Mouse (Mus musculus) yolk sac, embryonic 10.5 days (tissue): ENCODE data around the gene Agap1.

Experiments
- DNase-seq: peaks from one replicate; pipeline ENCODE4 v3.0.0-alpha.2; 2017; ENCODE audit warnings: low spot score

Gene Agap1

DNA sequence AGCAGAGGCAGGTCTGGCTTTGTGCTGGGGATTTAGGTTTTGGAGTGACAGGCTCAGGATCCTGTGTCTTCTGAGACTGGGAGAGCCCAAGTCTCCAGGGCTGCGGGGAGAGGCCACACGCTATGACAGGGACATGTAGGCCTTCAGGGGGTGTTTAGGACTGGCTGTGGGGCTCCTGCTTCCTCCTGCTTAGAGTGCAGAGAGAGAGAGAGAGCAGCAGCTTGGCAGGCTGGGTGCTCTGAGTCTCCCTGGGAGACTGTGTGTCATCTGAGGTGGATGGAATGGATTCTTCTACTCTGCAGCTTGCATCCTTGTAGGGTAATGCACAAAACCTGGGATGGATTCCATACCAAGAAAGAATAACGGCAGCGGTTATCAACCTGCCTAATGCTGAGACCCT is 122.4 kb downstream of the Agap1 start:
- peak; percentile 45 for DNase-seq

DNA sequence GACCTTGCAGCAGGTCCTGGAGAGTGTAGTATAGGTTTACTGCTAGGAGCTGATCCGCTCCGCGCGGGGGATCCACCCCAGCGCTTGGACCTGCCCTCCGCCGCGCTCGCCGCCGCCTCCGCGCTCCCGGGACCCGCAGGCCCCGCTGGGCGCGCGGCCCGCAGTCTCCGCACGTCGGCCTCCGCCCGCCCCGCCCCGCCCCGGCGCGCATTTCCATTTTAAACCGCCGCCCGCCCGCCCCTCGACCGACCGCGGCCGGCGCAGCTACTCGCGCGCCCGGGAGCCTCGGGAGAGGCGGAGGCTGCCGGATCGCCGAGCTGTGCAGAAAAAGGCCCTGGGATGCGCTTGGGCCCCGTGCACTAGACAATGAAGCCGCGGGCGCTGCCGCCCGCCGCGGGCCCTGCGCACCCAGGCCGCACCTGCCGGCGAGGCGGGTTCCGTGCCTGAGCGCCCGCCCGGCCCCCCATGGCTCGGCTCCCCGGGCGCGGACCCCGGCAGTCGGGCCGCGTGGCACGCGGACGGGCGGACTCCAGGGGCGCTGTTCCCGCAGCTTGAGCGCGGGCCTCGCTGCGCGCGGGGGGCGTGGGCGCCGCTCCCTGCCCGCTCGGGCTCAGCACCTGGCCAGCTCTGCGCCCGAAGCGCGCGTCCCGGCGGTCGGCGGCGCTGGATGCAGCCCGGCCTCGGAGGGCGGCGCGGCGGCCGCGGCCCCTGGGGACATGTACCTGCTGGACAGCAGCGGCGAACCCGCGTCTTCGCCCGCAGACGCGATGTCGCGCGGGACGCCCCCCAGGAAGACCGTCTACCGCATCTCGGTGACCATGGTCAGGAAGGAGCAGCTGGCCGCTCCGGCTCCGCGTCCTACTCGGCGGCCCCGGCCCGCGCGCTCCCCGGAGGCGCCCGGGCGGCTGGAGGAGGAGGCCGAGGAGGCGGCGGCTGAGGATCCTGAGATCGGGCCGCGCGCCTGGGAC is 125.7 kb downstream of the Agap1 start:
- peak; percentile 73 for DNase-seq

DNA sequence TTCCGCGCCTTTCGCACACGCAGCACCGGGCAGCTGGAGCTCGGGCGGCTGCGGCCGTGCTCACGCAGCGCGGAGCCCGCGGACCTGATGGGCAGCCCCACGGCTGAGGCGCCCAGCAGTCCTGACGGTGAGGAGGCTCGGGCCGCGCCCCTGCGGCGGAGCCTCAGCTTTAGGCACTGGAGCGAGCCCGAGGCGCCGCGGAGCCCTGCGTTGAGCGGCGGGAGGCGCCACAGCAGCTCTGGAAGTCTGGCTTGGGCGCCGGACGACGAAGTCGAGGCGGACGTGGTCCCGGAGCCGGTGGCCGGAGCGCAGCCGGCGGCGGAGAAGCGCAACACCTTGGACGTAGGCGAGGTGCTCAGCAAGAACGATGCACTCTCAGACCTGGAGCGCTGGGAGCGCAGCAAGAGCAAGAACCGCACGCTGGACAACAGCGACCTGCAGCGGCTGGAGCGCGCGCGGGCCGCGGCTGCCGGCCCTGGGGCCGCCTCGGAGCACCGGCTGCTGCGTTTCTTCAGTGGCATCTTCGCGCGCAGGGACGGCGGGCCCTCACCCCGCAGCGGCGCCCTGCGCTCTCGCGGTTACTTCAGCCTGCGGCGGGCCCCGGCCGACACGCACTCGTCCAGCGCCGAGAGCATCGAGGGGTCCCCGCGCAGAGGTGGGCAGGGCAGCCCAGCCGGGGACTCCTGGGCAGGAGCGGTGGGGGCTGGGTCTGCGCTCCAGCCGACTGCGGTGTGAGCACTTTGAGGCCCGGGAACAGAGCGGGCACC is 126.6 kb downstream of the Agap1 start:
- peak; percentile 55 for DNase-seq

DNA sequence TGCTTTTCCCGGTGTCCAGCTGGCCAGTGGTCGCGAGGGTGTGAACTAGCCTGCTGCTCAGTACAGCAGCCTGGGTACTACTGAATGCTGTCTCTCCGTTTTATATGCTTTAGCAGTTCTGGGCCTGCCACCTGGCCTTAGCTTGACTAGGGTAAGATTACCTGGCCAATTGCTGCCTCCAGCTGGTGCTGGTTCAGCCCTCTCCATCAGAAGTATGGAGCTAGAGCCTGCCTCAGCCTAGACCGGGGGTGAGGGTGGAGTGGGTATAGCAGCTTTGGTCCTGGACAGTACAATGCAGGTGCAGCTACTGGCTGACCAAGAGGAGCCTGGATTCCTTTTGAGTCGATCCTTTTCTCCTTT is 127.1 kb downstream of the Agap1 start:
- DNase-seq: no peak

- no peak for DNase-seq
Measured at GRCm38 (mm10) chr1:89583369-89583768, 128.8 kb downstream of the Agap1 start.

DNA sequence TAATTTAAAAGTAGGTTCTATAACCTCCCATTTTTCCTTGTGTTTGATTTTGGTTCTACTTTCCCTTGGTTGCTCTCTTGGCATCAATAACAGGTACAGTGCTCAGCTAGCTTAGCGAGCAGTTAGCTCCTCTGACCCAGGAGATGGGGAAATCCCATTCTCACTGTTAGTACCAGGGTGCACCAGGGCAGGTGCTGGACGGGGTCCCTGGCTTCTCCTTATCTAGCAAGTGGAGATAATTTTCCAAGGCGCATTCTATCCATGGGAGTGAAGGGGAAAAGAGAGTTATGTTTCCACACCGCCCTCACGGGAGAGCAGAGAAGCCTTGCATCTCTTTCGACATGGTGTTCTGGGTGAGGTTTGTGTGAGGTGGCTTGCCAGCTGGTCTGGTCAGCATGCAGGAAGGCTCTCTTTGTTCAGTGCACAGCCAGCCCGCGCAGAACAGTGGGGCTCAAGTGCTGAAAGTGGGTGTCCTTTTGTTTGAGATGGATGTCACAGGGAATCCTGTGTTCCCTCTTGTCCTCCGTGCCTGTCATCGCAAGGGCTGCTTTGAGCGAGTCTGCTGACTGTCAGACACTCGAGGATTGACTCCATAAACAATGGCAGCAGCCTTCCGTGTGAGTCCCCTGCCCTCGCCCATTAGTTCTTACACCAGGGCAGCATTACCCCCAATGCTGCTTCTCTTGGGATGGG is 132.5 kb downstream of the Agap1 start:
- DNase-seq: no peak

DNA sequence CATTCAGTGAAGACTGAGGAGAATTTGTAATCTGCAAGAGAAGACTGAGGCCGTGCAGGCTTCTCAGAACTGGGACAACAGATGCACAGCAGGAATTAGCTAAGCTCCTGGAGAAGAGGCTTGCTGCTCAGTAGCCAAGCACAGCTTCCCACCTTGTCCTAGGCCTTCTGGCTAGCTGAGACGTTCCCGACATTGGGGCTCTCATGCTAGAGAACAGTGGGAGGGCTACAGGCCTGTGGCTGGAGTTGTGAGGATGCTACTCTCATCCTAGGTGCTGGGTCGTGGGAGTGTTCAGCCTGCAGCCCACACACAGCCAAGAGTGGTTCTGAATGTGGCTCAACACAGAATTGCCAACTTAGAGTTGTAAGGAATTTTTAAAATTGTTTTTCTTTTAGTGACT is 133.5 kb downstream of the Agap1 start:
- no peak for DNase-seq

- DNase-seq: no peak
Measured at GRCm38 (mm10) chr1:89590994-89591393, 136.4 kb downstream of the Agap1 start.

GRCm38 (mm10) chr1:89593219-89593618 is 138.6 kb downstream of the Agap1 start:
- DNase-seq: no peak

DNA sequence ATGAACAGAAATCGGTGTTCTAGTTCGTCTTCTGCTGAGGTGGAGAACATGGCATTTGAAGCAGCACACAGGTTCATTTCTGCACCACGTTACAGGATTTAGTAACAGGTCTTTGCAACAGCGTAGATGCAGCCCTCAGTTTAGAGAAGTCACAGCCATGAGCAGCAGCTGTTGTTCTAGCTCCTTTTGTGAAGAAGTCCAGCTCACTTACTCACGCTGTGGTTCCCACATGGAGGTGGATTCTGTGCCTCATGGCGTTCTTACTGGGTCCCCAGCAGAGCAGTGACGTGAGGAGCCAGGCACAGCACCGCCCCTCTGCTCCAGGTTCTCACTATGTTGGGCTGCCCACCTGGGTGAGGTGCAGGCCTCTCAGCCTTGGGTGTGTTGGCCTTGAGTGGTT is 140.4 kb downstream of the Agap1 start:
- DNase-seq: no peak

GRCm38 (mm10) chr1:89595421-89595820 is 140.8 kb downstream of the Agap1 start:
- no peak for DNase-seq

DNA sequence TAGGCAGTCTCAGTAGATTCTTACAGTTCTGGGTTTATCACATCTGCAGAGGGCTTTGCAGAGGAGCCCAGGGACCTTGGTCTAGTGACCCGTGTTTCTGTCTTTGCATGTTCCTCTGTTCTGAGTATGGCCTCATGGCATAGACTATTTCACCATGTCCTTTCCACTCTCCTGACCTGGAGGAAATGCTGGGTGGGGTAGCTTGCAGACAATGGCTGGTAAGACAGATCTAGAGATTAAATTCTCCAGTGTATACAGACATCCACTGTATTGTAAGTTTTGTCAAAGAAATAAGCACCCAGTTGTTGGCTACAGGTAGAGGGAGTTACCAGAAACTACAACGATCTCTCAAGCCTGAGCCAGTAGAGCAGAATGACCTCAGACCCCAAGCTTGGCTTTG is 141.6 kb downstream of the Agap1 start:
- DNase-seq: no peak

- DNase-seq: no peak
Measured at GRCm38 (mm10) chr1:89598906-89599305, 144.3 kb downstream of the Agap1 start.

DNA sequence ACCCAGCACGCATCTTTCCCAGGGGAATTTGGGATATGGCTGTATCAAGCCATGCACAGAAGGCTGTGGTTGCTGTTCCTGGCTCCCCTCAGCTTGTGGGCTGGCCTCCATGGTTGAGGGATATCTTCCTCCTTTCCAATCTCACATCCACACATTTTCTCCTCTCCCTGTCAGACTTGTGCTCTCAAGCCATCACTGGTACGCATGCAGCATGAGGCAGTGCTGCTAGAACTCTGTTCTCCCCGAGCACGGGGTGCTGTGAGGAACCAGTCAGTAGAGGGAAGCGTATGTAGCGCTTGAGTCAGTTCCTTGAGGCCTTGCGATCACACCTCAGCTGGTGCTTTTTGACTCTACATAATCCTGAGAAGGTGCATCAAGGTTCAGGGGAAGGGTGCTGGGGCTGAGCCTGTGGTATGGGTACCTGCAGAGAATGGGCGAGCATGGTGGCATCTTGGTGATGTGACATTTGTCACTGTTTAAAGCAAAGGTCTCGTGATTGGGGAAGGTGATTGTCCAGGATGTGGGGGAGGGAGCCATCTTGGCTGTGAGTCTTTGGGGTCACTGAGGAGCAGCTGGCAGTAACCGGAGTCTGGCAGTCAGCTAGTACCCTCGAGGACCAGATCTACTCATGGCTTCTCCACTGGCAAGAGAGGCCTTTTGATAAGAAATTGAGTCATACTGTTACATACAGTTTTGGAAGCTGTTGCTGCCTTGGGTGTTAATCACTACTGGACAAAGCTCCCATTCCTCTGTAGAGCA is 145.6 kb downstream of the Agap1 start:
- no peak for DNase-seq

- no peak for DNase-seq
Measured at GRCm38 (mm10) chr1:89601349-89601748, 146.7 kb downstream of the Agap1 start.

GRCm38 (mm10) chr1:89602879-89603278 is 148.3 kb downstream of the Agap1 start:
- no peak for DNase-seq

GRCm38 (mm10) chr1:89606612-89607011 is 152.0 kb downstream of the Agap1 start:
- no peak for DNase-seq

- DNase-seq: no peak
Measured at GRCm38 (mm10) chr1:89608766-89609165, 154.2 kb downstream of the Agap1 start.

DNA sequence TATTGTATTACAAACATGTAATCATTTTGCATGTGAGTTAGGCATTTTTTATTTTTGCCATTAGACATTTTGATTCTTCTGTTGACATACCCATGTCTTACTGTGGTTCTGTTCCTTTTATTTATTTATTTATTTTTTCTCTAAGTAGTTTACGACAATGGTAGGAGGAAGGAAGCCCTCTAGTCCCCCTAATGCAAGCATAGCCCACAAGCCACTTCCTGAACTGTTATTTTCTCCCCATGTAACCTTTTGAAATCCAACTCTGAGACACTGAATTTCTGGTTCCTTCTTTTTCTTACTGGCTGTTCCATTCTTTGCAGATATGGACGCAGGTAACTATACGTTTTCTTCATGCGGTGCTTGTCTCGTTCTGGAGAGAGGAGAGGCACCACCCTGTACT is 155.4 kb downstream of the Agap1 start:
- DNase-seq: no peak

GRCm38 (mm10) chr1:89611521-89611920 is 156.9 kb downstream of the Agap1 start:
- DNase-seq: no peak

GRCm38 (mm10) chr1:89613234-89613870 is 158.7 kb downstream of the Agap1 start:
- no peak for DNase-seq
